Mouse (Mus musculus): Measurements from ENCODE around the gene Gpr107. TPM values are rescaled to one million over a fixed set of nuclear protein-coding genes. Genes with fewer than 3 reads are reported as not detected.
A peak's percentile ranks its signal among the peaks of the same experiment; 100 is the strongest.

Gene Gpr107
- polyA plus RNA-seq, 1 experiment from 2014 or later = 24.1 TPM

GRCm38 (mm10) chr2:31194356-31195021, 42.4 kb downstream of the Gpr107 start:
- DNase-seq (ENCODE audit: low spot score) = peak; percentile 66

GRCm38 (mm10) chr2:31198621-31199020, 46.5 kb downstream of the Gpr107 start:
- no peak for DNase-seq (ENCODE audit: low spot score)

DNA sequence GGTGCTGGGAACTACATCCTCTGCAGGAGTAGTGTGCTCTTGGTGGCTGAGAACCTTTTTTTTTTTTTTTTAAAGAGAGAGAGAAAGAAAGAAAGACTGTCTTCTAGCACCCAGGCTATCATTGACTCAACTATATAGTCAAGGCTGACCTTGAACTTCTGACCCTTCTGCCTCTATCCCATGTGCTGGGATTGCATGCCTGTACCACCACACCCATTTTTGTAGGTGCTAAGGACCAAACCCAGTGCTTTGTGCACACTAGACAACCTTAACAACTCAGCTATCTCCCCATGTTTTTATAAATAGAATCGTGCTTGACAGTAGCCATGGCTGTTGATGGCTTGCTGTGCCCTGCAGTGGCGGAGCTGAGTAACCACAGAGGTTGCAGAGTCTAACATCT, 47.9 kb downstream of the Gpr107 start:
- DNase-seq (ENCODE audit: low spot score) = no peak

- DNase-seq (ENCODE audit: low spot score) = no peak
Measured at GRCm38 (mm10) chr2:31201851-31202250, 49.7 kb downstream of the Gpr107 start.

GRCm38 (mm10) chr2:31202357-31202756, 50.2 kb downstream of the Gpr107 start:
- DNase-seq (ENCODE audit: low spot score) = no peak

DNA sequence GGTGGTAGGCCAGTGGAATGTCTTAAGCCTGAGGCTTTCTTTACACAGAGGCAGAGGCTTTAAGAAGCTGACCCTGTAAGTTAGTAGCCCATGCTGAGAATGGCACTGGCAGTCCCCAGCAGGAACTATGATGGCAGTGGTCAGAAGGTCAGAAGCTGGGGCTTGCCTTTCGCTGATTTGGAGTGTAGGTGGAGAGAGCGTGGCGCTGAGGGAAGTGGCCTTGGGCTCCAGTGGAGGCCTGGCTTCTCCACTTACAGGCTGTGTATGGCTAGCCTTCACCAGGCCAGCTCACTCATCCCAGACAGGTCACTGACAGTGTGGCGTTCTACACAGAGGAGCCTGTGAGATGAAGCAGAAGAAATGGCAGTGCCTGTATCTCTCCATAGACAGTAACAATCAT, 50.8 kb downstream of the Gpr107 start:
- no peak for DNase-seq (ENCODE audit: low spot score)

GRCm38 (mm10) chr2:31204677-31205076, 52.6 kb downstream of the Gpr107 start:
- DNase-seq (ENCODE audit: low spot score) = no peak

DNA sequence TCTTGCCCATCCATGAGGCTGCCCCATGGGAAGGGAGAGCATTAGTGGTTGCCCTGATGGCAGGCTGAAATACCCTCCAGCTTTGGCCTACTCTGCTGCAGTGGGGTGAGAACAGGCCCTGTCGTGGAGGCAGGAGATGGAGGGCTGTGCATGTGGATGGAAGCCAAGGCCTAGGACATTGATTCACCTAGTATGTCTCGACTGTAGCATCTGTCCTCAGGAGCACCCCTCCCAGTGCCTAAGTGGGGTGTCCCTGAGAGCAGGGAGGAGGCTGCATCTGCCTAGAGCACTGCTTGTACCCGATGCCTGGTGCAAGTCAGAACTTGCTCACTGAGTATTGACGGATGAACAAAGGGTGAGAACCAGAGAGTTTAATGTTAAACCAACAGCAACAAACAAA, 54.1 kb downstream of the Gpr107 start:
- no peak for DNase-seq (ENCODE audit: low spot score)

DNA sequence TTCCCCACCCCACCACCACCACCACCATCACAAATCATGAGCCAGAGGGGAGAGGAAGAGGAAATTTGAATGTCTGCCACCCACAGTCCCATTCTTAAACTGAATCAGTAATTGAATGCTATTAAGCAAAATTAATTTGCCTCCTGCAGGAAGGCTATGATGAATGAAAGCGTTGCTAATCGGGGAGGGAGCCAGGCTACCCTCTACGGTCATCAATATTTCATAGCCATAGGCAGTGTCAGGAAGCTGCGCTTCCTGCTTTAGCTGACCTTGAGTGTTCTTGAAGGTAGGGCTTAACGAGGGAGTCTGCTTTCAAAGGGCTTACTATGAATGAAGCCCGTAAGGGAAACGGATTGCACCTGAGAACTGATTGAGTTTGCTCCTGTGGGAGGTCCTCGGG, 54.8 kb downstream of the Gpr107 start:
- no peak for DNase-seq (ENCODE audit: low spot score)

DNA sequence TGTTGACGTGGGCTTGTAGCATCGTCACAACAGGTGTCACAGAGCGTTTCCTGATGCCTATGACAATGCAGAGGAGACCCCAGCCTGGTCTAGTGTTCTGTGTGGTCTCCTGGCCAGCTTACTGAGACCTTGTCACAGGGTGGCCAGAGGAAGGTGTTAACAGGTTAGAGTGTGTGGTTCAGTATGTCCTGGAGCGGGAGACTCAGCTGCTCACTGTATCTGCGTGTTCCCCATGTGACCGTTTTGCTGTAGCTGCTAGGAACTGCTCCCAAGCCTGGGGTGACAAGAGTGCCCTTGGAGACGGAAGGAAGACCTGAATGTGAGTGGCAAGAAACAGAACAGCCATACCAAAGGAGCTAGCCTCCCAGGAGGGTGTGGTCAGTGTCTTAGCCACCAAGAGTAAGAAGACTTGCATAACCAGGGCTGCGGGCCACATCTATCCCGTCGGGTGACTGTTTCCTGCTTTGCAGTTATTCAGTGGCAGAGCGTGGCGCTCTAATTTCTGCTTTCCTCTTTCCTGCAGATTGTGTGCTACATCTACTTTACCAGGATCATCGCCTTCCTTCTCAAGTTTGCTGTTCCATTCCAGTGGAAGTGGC, 56.5 kb downstream of the Gpr107 start:
- DNase-seq (ENCODE audit: low spot score) = no peak

GRCm38 (mm10) chr2:31209525-31209924, 57.4 kb downstream of the Gpr107 start:
- no peak for DNase-seq (ENCODE audit: low spot score)

- no peak for DNase-seq (ENCODE audit: low spot score)
Measured at GRCm38 (mm10) chr2:31210144-31210847, 58.2 kb downstream of the Gpr107 start.

DNA sequence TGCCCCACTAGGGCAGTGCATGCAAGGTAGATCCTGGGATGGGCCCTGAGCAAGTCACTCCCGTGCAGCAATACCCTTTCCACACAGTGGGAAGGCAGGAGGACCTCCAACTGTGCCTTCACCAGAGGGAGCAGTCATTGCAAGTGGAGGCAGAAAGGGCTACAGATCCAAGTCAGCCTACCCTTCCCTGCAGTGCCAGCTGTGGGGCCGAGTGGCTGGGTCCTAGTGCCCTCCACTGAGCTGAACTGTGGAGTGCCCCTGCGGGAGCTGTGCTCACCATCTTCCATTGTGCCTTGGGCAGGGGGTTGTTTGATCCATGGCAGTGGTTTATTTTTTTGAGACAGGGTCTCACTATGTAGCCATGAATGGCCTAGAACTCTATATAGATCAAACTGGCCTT, 59.1 kb downstream of the Gpr107 start:
- DNase-seq (ENCODE audit: low spot score) = no peak

GRCm38 (mm10) chr2:31214211-31214796, 62.2 kb downstream of the Gpr107 start:
- DNase-seq (ENCODE audit: low spot score) = no peak

DNA sequence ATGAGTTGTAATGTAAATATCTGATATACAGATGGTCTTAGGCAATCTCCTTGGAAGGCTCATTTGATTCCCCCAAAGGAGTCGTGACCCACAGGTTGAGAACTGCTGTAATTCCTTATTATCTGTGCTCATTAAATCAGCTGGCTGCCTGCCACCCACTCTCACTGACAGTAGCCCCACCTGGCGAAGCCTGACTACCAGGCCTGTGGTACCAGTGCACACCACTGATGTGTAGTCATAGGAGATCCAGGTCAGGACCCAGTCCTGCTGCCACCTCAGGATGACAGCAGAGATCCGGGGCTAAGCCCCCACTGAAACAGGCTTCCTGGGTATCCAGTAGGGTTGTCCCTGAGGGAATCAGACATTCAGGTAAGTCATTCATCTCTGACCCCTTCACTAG, 66.5 kb downstream of the Gpr107 start:
- no peak for DNase-seq (ENCODE audit: low spot score)

DNA sequence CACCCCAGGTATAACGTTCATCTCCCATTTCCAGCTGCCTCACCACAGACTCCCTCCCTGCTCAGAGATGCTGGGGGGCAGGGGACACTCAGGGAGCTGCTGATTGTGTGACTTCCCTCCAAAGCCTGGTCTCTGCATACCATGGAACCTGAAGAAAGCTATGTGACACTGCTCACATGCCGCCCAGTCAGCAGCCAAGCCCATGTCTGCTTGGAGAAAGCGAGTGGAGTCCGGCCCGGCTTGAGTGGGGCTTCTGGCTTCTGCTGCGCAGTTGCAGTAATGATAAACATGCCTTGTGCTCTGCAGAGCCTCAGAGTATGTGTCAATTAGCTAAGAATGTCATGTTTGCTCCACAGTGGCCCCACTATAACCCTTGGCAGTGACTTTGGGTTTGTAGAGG, 67.4 kb downstream of the Gpr107 start:
- no peak for DNase-seq (ENCODE audit: low spot score)

GRCm38 (mm10) chr2:31220844-31221243, 68.7 kb downstream of the Gpr107 start:
- DNase-seq (ENCODE audit: low spot score) = no peak

- no peak for DNase-seq (ENCODE audit: low spot score)
Measured at GRCm38 (mm10) chr2:31221582-31221981, 69.5 kb downstream of the Gpr107 start.

DNA sequence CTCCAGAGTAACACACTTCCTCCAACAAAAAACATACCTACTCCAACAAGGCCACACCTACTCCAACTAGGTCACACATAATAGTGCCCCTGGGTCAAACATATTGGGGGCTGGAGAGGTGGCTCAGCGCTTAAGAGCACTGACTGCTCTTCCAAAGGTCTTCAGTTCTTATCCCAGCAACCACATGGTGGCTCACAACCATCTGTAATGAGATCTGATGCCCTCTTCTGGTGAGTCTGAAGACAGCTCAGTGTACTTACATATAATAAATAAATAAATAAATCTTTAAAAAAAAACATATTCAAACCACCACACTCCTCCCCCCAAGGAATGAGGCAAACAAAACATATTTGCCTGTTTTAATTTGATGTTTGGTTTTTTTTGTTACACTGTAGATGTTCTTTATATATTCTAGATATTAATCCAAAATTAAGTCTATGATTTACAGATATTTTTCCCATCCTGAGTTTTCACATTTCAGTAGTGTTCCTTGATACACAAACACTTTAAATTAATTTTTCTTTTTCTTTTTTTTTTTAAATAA, 76.7 kb downstream of the Gpr107 start:
- DNase-seq (ENCODE audit: low spot score) = peak; percentile 11

GRCm38 (mm10) chr2:31239203-31239696, 87.1 kb downstream of the Gpr107 start:
- peak; percentile 71 for DNase-seq (ENCODE audit: low spot score)

DNA sequence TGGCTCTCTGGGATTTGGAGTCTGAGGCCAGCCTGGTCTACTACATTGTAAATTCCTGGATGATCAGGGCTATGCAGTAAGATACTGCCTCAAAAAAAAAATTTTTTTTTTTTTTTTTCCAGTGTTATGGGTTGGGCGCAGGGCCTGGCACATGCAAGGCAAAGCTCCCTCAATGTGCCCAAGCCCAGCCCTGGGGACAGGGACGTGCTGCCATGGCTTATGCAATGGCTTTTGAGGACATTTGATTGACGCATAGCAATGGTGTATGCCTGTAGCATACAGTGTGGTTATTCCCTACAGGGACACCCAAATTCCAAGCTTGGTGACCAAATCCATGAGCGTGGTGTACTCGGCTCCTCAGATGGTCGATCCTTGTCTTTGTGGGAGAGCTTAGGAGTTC, 87.7 kb downstream of the Gpr107 start:
- no peak for DNase-seq (ENCODE audit: low spot score)

GRCm38 (mm10) chr2:31241639-31242038, 89.5 kb downstream of the Gpr107 start:
- no peak for DNase-seq (ENCODE audit: low spot score)
